Mouse (Mus musculus): ENCODE results near the gene Tas2r134. TPM values are rescaled to one million over a fixed set of nuclear protein-coding genes. Genes with fewer than 3 reads are reported as not detected.

The Tas2r134 gene
- not detected in 2 replicates for polyA plus RNA-seq (2015; fragmentation: Nextera tagmentation; extraction: Ambion mirVana)

DNA sequence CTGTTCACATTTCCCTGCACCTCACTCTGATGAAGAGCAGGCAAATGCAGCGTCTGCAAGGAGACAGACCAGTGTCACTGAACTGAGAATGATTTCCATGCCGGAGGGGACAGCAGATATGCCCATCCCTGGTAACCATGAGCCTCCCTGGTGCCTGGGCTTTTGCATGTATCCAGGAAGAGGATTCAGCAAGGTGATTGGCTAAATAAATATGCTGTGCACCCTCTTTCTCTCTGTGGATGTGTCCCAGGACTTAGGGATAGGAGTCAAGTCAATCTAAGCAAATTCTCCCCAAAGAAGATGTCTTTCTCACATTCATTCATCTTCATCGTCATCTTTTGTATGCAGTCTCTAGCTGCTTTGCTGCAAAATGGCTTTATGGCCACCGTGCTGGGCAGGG, at the start of gene Tas2r134:
Tas2r134 (plus strand) TSS at position 301 of the 400 bp plus-strand sequence.
- Histone ChIP-seq H3K27ac (no peak within 1 kb of the TSS), H3K36me3 (no peaks in the 10 kb centered on the region), H3K4me3 (replicated peaks) (no peak within 1 kb of the TSS), H3K4me2 (replicated peaks) (no peak within 1 kb of the TSS), H3K9me3 (no peaks in the 10 kb centered on the region), H3K9ac (replicated peaks) (no peak within 1 kb of the TSS), H3K27me3 (no peaks in the 10 kb centered on the region), H3K4me1 (replicated peaks) (no peaks in the 10 kb centered on the region)
- no peak for ATAC-seq
- WGBS = 86% methylated on average over 4 of the region's 4 CpGs

- Histone ChIP-seq H3K4me1 (replicated peaks) (peaks cover 13% of the 10 kb centered on the region), H3K9me3 (no peaks in the 10 kb centered on the region), H3K9ac (replicated peaks) (no peak overlapping the region), H3K4me2 (replicated peaks) (no peak overlapping the region), H3K27ac (no peak overlapping the region), H3K4me3 (replicated peaks) (no peak overlapping the region), H3K27me3 (no peaks in the 10 kb centered on the region), H3K36me3 (no peaks in the 10 kb centered on the region)
- 80% methylated on average over 5 of the region's 5 CpGs for WGBS
- ATAC-seq = no peak
These were observed 47.5 kb upstream of the Tas2r134 start for GRCm38 (mm10) chr2:51579767-51580166.

DNA sequence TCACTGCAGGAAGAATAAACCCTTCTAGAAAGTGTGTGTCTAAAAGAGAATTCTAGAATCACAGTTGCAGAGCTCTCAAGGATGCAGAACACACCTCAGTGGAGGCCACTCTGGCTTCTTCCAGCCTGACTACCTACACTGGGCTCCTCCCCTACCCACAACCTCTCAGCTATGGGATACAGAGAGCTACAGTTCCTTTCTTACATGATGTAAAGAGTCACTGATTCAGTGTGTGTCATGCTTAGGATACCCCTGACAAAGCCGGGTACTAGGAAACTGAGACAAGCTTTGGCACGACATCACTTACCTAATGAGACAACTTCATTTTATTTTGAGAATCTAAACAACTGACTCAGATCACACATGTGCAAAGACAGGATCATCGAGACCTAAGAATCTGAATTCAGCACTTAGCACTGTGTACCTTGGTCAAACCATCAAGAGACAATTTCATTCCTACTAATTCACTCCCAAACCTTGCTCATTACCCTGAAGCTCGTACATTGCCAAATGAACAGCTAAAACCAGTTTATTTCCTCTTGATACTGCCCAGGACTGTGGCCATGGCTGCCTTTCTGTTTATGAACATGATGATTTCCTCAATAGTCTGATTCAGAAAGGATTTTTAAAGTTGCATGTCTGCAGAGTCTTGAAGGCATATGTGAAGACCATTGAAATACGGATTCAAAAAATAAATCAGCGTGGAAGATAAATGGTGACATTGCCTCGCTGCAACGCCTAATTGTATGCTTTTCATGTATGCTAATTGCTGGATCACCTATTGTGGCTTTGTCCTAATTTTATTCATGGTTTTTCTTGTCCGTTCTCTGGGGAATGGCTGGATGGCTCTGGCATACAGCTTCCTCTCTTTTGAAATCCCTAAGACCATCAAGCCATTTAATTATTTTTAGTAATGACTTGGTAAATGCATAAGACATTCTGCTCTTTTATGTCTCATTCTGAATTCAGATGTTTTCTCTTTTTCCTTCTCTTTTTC, 43.0 kb upstream of the Tas2r134 start:
- Histone ChIP-seq H3K27ac (peak overlapping the region; percentile 45), H3K27me3 (no peaks in the 10 kb centered on the region), H3K4me1 (replicated peaks) (peaks cover 21% of the 10 kb centered on the region), H3K4me3 (replicated peaks) (no peak overlapping the region), H3K4me2 (replicated peaks) (no peak overlapping the region), H3K9me3 (no peaks in the 10 kb centered on the region), H3K9ac (replicated peaks) (no peak overlapping the region), H3K36me3 (no peaks in the 10 kb centered on the region)
- 33% methylated on average over 9 of the region's 9 CpGs for WGBS
- ATAC-seq = peak; percentile 63

DNA sequence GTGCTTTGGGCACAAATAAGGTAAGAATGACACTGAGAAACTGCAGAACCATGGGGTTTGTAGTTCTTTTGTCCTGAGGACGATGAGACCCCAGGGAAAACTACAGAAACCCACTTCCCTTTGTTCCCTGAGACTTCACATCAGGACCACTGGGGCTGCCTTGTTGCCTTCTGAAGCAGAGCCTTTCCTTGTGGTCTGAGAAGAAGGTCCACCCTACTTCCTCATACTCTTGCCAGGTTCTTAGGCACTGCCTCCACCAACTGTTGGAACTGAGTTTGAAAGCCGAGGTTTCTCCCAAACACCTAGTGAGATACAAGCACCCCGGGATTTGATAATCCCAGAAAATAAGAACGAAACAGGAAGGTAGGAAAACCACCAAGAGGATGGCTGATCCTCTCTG, 39.0 kb upstream of the Tas2r134 start:
- no peak for ATAC-seq
- Histone ChIP-seq H3K4me2 (replicated peaks) (no peak overlapping the region), H3K27ac (no peak overlapping the region), H3K36me3 (no peaks in the 10 kb centered on the region), H3K4me1 (replicated peaks) (peaks cover 38% of the 10 kb centered on the region), H3K4me3 (replicated peaks) (no peak overlapping the region), H3K27me3 (no peaks in the 10 kb centered on the region), H3K9me3 (no peaks in the 10 kb centered on the region), H3K9ac (replicated peaks) (no peak overlapping the region)
- WGBS = 83% methylated on average over 4 of the region's 4 CpGs

DNA sequence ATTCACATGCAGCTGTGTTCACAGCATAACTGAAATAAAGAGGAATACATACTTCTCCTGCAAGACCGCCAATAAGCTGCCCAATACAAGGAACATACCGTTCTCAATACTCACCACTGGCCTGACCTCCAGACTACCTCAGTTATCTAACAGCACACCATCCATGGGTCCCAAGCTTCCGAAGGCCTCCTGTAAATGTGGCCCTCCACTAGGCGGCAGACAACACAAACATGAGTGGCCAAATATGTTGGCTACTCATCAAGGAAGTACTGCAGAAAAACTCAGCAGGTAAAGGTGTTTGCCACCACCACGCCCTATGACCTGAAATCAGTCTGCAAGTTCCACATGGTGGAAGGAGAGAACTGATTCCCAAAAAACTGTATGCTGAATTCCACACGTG, 38.4 kb upstream of the Tas2r134 start:
- no peak overlapping the region for H3K4me3 ChIP-seq (replicated peaks)
- H3K36me3 ChIP-seq = no peaks in the 10 kb centered on the region
- no peak overlapping the region for H3K4me2 ChIP-seq (replicated peaks)
- H3K27ac ChIP-seq = no peak overlapping the region
- WGBS = 78% methylated on average over 6 of the region's 6 CpGs
- H3K9ac ChIP-seq (replicated peaks) = no peak overlapping the region
- H3K27me3 ChIP-seq = no peaks in the 10 kb centered on the region
- H3K9me3 ChIP-seq = no peaks in the 10 kb centered on the region
- peaks cover 34% of the 10 kb centered on the region for H3K4me1 ChIP-seq (replicated peaks)
- ATAC-seq = no peak

DNA sequence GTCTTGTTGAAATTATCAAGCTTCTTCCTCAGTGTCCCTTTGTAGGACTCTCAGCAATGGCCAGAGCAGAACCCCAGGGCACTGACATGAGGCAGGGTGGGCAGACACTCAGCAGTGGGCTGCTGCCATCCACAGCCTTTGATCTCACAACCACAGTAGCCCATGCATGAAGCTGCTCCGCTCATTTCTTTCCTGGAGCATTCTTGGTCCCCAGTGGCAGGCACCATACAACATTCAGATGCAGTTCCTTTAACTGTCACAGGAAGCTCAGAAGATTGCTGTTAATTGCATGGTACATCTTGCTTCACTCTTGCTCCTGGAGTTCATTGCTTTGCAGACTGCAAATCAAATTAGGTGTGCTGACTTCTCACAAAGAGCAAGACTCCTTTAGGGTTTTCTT, 37.7 kb upstream of the Tas2r134 start:
- 19% methylated on average over 1 of the region's 1 CpGs for WGBS
- no peak overlapping the region for H3K9ac ChIP-seq (replicated peaks)
- peaks cover 26% of the 10 kb centered on the region for H3K4me1 ChIP-seq (replicated peaks)
- no peak overlapping the region for H3K4me2 ChIP-seq (replicated peaks)
- H3K27me3 ChIP-seq = no peaks in the 10 kb centered on the region
- H3K36me3 ChIP-seq = no peaks in the 10 kb centered on the region
- no peaks in the 10 kb centered on the region for H3K9me3 ChIP-seq
- ATAC-seq = peak; percentile 77; the same call in 1 of the 2 replicates
- no peak overlapping the region for H3K4me3 ChIP-seq (replicated peaks)
- peak overlapping the region; percentile 75 for H3K27ac ChIP-seq

GRCm38 (mm10) chr2:51590308-51590707, 37.0 kb upstream of the Tas2r134 start:
- H3K4me2 ChIP-seq (replicated peaks) = no peak overlapping the region

GRCm38 (mm10) chr2:51592157-51592556, 35.2 kb upstream of the Tas2r134 start:
- no peaks in the 10 kb centered on the region for H3K36me3 ChIP-seq
- ATAC-seq = no peak
- no peaks in the 10 kb centered on the region for H3K9me3 ChIP-seq
- no peak overlapping the region for H3K9ac ChIP-seq (replicated peaks)
- H3K4me2 ChIP-seq (replicated peaks) = no peak overlapping the region
- H3K4me1 ChIP-seq (replicated peaks) = peaks cover 22% of the 10 kb centered on the region
- H3K27ac ChIP-seq = no peak overlapping the region
- H3K27me3 ChIP-seq = no peaks in the 10 kb centered on the region
- no peak overlapping the region for H3K4me3 ChIP-seq (replicated peaks)

More at GRCm38 (mm10) chr2:51590308-51590707, 37.0 kb upstream of the Tas2r134 start:
- Histone ChIP-seq H3K4me3 (replicated peaks) (no peak overlapping the region), H3K4me1 (replicated peaks) (peaks cover 22% of the 10 kb centered on the region), H3K27me3 (no peaks in the 10 kb centered on the region), H3K36me3 (no peaks in the 10 kb centered on the region), H3K27ac (peak overlapping the region; percentile 74), H3K9me3 (no peaks in the 10 kb centered on the region), H3K9ac (replicated peaks) (no peak overlapping the region)
- 35% methylated on average over 8 of the region's 8 CpGs for WGBS
- peak; percentile 48; the same call in 1 of the 2 replicates for ATAC-seq

GRCm38 (mm10) chr2:51599473-51600201, 27.7 kb upstream of the Tas2r134 start:
- WGBS = 44% methylated on average over 19 of the region's 19 CpGs
- Histone ChIP-seq H3K36me3 (no peaks in the 10 kb centered on the region), H3K9me3 (no peaks in the 10 kb centered on the region), H3K9ac (replicated peaks) (0 out of 2 replicates have a peak overlapping the region, but pooled peaks have one; percentile 47), H3K27me3 (no peaks in the 10 kb centered on the region), H3K4me3 (replicated peaks) (no peak overlapping the region), H3K4me2 (replicated peaks) (peak overlapping the region; percentile 37), H3K4me1 (replicated peaks) (peaks cover 27% of the 10 kb centered on the region), H3K27ac (peak overlapping the region; percentile 83)
- ATAC-seq = peak; percentile 82

DNA sequence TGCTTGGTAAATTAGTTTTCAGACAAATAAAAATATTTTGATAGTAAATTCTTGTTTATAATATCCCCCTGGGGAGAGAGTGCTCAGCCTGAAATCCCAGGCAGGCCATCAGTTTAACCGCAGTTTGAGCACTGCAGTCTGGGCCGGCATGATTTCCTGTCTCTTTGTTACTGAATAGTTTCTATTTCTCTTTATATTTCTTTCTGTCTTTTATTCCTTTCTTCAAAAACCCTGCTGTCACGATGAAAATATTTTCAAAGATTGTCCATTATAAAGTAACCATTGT, 27.2 kb upstream of the Tas2r134 start:
- WGBS = 26% methylated on average over 3 of the region's 3 CpGs
- Histone ChIP-seq H3K4me3 (replicated peaks) (no peak overlapping the region), H3K4me1 (replicated peaks) (peaks cover 31% of the 10 kb centered on the region), H3K27me3 (no peaks in the 10 kb centered on the region), H3K9me3 (no peaks in the 10 kb centered on the region), H3K27ac (peak overlapping the region; percentile 83), H3K4me2 (replicated peaks) (peak overlapping the region; percentile 37), H3K36me3 (no peaks in the 10 kb centered on the region), H3K9ac (replicated peaks) (no peak overlapping the region)
- no peak for ATAC-seq

DNA sequence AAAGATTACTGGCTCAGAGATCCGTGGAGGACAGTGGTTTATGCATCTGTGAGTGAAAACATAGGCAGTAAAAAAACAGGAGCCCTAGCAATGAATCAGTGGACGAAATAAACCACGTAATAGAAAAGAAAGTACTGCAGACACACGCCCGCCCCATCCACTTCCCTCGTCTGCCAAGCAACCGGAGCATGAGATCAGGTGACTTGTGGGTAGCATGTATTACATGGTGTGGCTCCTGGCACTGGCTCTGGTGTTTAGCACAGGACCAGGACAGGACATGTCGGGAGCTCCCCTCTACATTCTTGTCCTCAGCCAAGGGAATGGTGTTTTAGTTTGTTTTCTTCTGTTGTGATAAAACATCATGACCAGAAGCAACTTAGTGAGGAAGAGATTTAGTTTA, 26.4 kb upstream of the Tas2r134 start:
- no peak for ATAC-seq
- 73% methylated on average over 8 of the region's 8 CpGs for WGBS

DNA sequence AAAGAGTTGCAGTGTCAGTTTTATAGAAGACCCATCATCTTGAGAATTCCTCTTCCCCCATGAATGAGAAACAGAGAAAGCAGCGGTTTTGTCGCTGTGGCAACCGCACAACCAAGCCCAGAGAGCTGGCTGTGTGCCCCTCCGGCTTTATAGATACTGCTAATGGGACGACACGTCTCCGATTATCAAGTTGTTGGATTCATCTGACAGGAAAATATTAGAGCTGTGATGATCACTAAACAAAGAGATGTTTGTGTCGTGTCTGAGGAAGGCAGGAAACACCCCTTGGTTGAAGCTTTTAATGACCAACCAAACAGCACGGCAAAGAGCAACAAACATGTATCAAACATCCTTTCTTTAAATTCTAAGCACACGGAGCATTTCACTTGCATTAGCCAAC, 17.0 kb upstream of the Tas2r134 start:
- Histone ChIP-seq H3K4me1 (replicated peaks) (peaks cover 25% of the 10 kb centered on the region), H3K4me2 (replicated peaks) (peak overlapping the region; percentile 48), H3K4me3 (replicated peaks) (no peak overlapping the region; the same call in 1 of the 2 replicates), H3K36me3 (no peaks in the 10 kb centered on the region), H3K9me3 (no peaks in the 10 kb centered on the region), H3K27me3 (no peaks in the 10 kb centered on the region), H3K27ac (peak overlapping the region; percentile 69), H3K9ac (replicated peaks) (peak overlapping the region; percentile 28)
- ATAC-seq = peak; percentile 74
- 8% methylated on average over 10 of the region's 10 CpGs for WGBS

More for the DNA sequence above, 26.4 kb upstream of the Tas2r134 start:
- no peak overlapping the region for H3K4me2 ChIP-seq (replicated peaks)
- no peaks in the 10 kb centered on the region for H3K9me3 ChIP-seq
- H3K27ac ChIP-seq = peak overlapping the region; percentile 65
- H3K9ac ChIP-seq (replicated peaks) = no peak overlapping the region
- peaks cover 38% of the 10 kb centered on the region for H3K4me1 ChIP-seq (replicated peaks)
- no peak overlapping the region for H3K4me3 ChIP-seq (replicated peaks)
- no peaks in the 10 kb centered on the region for H3K36me3 ChIP-seq
- no peaks in the 10 kb centered on the region for H3K27me3 ChIP-seq
